9 mouse cellular contexts compared by ENCODE assay signal in the genomic region with DNA sequence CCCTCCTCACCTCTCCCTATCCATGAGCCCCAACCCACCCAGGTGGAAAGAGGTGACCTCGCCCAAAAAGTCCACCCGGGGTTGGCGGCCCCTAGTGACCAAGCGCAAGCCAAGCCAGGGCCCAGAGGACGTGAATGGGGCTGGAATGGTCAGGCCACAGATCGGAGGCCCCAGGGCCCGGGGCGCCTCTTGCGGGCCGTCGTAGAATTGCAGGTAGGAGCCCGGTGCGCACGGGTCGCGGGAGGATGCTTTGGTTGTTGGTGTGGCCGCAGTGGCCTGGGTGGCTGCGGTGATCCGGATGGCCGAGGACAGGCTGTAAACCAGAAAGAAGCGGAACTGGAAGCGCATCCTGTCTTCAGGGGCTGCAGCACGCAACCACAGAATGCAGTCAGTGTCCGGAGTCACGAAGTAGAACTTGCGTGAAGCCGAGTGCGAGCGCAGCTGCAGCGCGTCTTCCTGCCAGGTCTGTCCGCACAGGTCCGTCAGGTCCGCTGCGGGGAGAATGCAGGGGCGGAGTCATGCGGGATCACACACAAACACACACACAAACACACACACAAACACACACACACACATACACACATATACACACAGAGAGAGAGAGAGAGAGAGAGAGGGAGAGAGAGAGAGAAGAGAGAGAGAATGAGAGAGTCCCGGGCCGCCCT. TPM values are rescaled to one million over a fixed set of nuclear protein-coding genes. Genes with fewer than 3 reads are reported as not detected.
DNase-seq lines count a peak whose midpoint lies in the region; ATAC-seq and TF ChIP-seq lines count a peak whose summit lies in the region.
"Had no signal": no experiment of that assay in that cellular context is flagged by ENCODE, and none has a peak within 500 bp of the region (broad histone marks: within the 10 kb centered on the region; RNA-seq: fewer than 3 reads in every experiment).

No protein-coding gene starts in this region.

- H3K4me3 ChIP-seq in embryonic facial prominence, embryonic 10.5 days: peak overlapping the region; percentile 54
- H3K4me3 ChIP-seq in heart, adult 2 months: no peak overlapping the region
- H3K4me3 ChIP-seq in intestine, postnatal 0 days (ENCODE audit: low read depth, low read length): peak overlapping the region; percentile 24; the same call in 1 of the 2 replicates
- H3K4me3 ChIP-seq in liver, embryonic 11.5 days (ENCODE audit: low read depth, low read length): peak overlapping the region; percentile 24
- H3K4me3 ChIP-seq in midbrain, embryonic 16.5 days (ENCODE audit: low read depth, low read length): peak overlapping the region; percentile 31

- no peak for TF ChIP-seq EP300 in heart, adult 2 months (IDR thresholded peaks at IDR 0.05; ENCODE audit: insufficient read depth, low read depth, low read length)

- no peak for TF ChIP-seq POLR2A in heart, adult 2 months (IDR thresholded peaks at IDR 0.05; ENCODE audit: insufficient read depth, low read depth, low read length)

- H3K36me3 ChIP-seq in embryonic facial prominence, embryonic 10.5 days (replicated peaks): no peaks in the 10 kb centered on the region; the same call in 1 of the 2 replicates
- H3K36me3 ChIP-seq in heart, adult 2 months (ENCODE audit: control insufficient read depth, insufficient read depth, low read length): no peaks in the 10 kb centered on the region
- no peaks in the 10 kb centered on the region for H3K36me3 ChIP-seq in intestine, postnatal 0 days (ENCODE audit: control insufficient read depth, insufficient read depth)
- no peaks in the 10 kb centered on the region for H3K36me3 ChIP-seq in liver, embryonic 11.5 days (ENCODE audit: control insufficient read depth, insufficient read depth, low read length)
- H3K36me3 ChIP-seq in midbrain, embryonic 16.5 days (ENCODE audit: control insufficient read depth, insufficient read depth, low read length): no peaks in the 10 kb centered on the region
- H3K36me3 ChIP-seq in splenic B cell, adult 2 months (ENCODE audit: control insufficient read depth, insufficient read depth, low read length, poor library complexity, severe bottlenecking): no peaks in the 10 kb centered on the region

- H3K4me1 ChIP-seq in embryonic facial prominence, embryonic 10.5 days: peaks cover 15% of the 10 kb centered on the region
- H3K4me1 ChIP-seq in heart, adult 2 months (ENCODE audit: control insufficient read depth, insufficient read depth, low read length): no peaks in the 10 kb centered on the region
- H3K4me1 ChIP-seq in intestine, postnatal 0 days (replicated peaks; ENCODE audit: control insufficient read depth, insufficient read depth, low read length): no peaks in the 10 kb centered on the region
- no peaks in the 10 kb centered on the region; the same call in 1 of the 2 replicates for H3K4me1 ChIP-seq in liver, embryonic 11.5 days (replicated peaks; ENCODE audit: control insufficient read depth, insufficient read depth, low read length)
- no peaks in the 10 kb centered on the region for H3K4me1 ChIP-seq in midbrain, embryonic 16.5 days (ENCODE audit: control insufficient read depth, insufficient read depth, low read length)

- peak overlapping the region; percentile 59 for H3K4me2 ChIP-seq in intestine, postnatal 0 days (replicated peaks; ENCODE audit: low read depth)
- H3K4me2 ChIP-seq in liver, embryonic 11.5 days: peak overlapping the region; percentile 69
- peak overlapping the region; percentile 58 for H3K4me2 ChIP-seq in midbrain, embryonic 16.5 days (ENCODE audit: low read length)

- H3K9ac ChIP-seq in heart, adult 2 months (ENCODE audit: low read depth, low read length): no peak overlapping the region
- H3K9ac ChIP-seq in intestine, postnatal 0 days (ENCODE audit: low read depth, low read length): no peak overlapping the region
- 0 out of 2 replicates have a peak overlapping the region, but pooled peaks have one; percentile 12 for H3K9ac ChIP-seq in liver, embryonic 11.5 days (ENCODE audit: low read depth, low read length)
- H3K9ac ChIP-seq in midbrain, embryonic 16.5 days (ENCODE audit: low read depth, low read length): 0 out of 2 replicates have a peak overlapping the region, but pooled peaks have one; percentile 32

- TF ChIP-seq CTCF in heart, adult 2 months (IDR thresholded peaks at IDR 0.05): peak; percentile 92
- TF ChIP-seq CTCF in intestine, postnatal 0 days (IDR thresholded peaks at IDR 0.05; ENCODE audit: low read depth): peak; percentile 85

- peak; percentile 41 to 48 for DNase-seq in left cerebral cortex, adult 18-20 months (ENCODE audit: low spot score in 2 of 2)
- no peak for DNase-seq in left cerebral cortex, adult 11 months (ENCODE audit: low spot score)
- peak; percentile 83 for DNase-seq in embryonic facial prominence, embryonic 10.5 days (ENCODE audit: low spot score)
- DNase-seq in heart, adult 2 months: peak; percentile 57 to 72
- peak; percentile 78 for DNase-seq in liver, embryonic 11.5 days (ENCODE audit: low spot score)
- peak; percentile 55 for DNase-seq in splenic B cell, adult 2 months (ENCODE audit: low read depth, low spot score)

- H3K27ac ChIP-seq in embryonic facial prominence, embryonic 10.5 days (replicated peaks): no peak overlapping the region
- H3K27ac ChIP-seq in heart, adult 2 months: no peak overlapping the region
- no peak overlapping the region for H3K27ac ChIP-seq in intestine, postnatal 0 days (ENCODE audit: low read depth, low read length)
- H3K27ac ChIP-seq in liver, embryonic 11.5 days (ENCODE audit: low read depth, low read length): no peak overlapping the region
- H3K27ac ChIP-seq in midbrain, embryonic 16.5 days (ENCODE audit: low read length): no peak overlapping the region

- intact Hi-C loops in heart, adult 2 months (cut with DNase I): loop anchor here (2.0 kb wide), 1 partner anchor 136 kb away; no protein-coding TSS in a partner anchor

- H3K79me2 ChIP-seq in heart, adult 2 months (replicated peaks; ENCODE audit: control insufficient read depth, insufficient read depth, low read length): no peaks in the 10 kb centered on the region

- H3K27me3 ChIP-seq in embryonic facial prominence, embryonic 10.5 days (replicated peaks; ENCODE audit: low read depth, poor library complexity, severe bottlenecking): peaks cover 37% of the 10 kb centered on the region
- H3K27me3 ChIP-seq in heart, adult 2 months (ENCODE audit: control insufficient read depth, insufficient read depth, low read length): no peaks in the 10 kb centered on the region
- H3K27me3 ChIP-seq in intestine, postnatal 0 days (replicated peaks; ENCODE audit: control insufficient read depth, insufficient read depth, low read length): 0 out of 2 replicates have a peak, but pooled peaks cover 2% of the 10 kb centered on the region
- peaks cover 16% of the 10 kb centered on the region for H3K27me3 ChIP-seq in liver, embryonic 11.5 days (replicated peaks; ENCODE audit: control insufficient read depth, insufficient read depth, low read length)
- peaks cover 3% of the 10 kb centered on the region for H3K27me3 ChIP-seq in midbrain, embryonic 16.5 days (ENCODE audit: control insufficient read depth, insufficient read depth, low read depth, low read length)
- H3K27me3 ChIP-seq in splenic B cell, adult 2 months (ENCODE audit: control insufficient read depth, insufficient read depth, low read length, poor library complexity, severe bottlenecking): no peaks in the 10 kb centered on the region; the same call in 1 of the 2 replicates

- no peaks in the 10 kb centered on the region for H3K9me3 ChIP-seq in embryonic facial prominence, embryonic 10.5 days
- H3K9me3 ChIP-seq in intestine, postnatal 0 days (ENCODE audit: control insufficient read depth): no peaks in the 10 kb centered on the region
- H3K9me3 ChIP-seq in liver, embryonic 11.5 days (ENCODE audit: control insufficient read depth, low read length): no peaks in the 10 kb centered on the region
- H3K9me3 ChIP-seq in midbrain, embryonic 16.5 days (replicated peaks; ENCODE audit: control insufficient read depth, low read length, poor library complexity, severe bottlenecking): no peaks in the 10 kb centered on the region

- WGBS in embryonic facial prominence, embryonic 10.5 days: 3% methylated on average over 39 of the region's 39 CpGs
- 7% methylated on average over 39 of the region's 39 CpGs for WGBS in heart, adult 2 months
- 4% methylated on average over 39 of the region's 39 CpGs for WGBS in intestine, postnatal 0 days
- 4% methylated on average over 39 of the region's 39 CpGs for WGBS in liver, embryonic 11.5 days
- WGBS in midbrain, embryonic 16.5 days: 6% methylated on average over 39 of the region's 39 CpGs

- no peak for ATAC-seq in intestine, postnatal 0 days
- peak; percentile 43; the same call in 1 of the 2 replicates for ATAC-seq in liver, embryonic 11.5 days (replicated peaks; ENCODE audit: low FRiP score)
- no peak for ATAC-seq in midbrain, embryonic 16.5 days

RNA-seq across cellular contexts. Expression of a gene that starts 3.9 kb away (rescaled TPM):
- not detected for total RNA-seq in left cerebral cortex, adult 18-20 months (2021)
- 0.55 TPM in 1 of 2 replicates, not detected in the other for polyA plus RNA-seq in embryonic facial prominence, embryonic 10.5 days (2016; fragmentation: Nextera tagmentation; extraction: Ambion mirVana)
- total RNA-seq in heart, adult 2 months (2021): not detected
- not detected in 2 replicates for polyA plus RNA-seq in heart, adult 2 months (2012; rRNA removed)
- not detected in 2 replicates for polyA plus RNA-seq in intestine, postnatal 0 days (2015; fragmentation: Nextera tagmentation; extraction: Ambion mirVana)
- not detected in 2 replicates for polyA plus RNA-seq in liver, embryonic 11.5 days (2014; fragmentation: Nextera tagmentation; extraction: Ambion mirVana)
- 0.97 TPM in 1 of 2 replicates, not detected in the other for polyA plus RNA-seq in midbrain, embryonic 16.5 days (2015; fragmentation: Nextera tagmentation; extraction: Ambion mirVana)
- polyA plus RNA-seq: large intestine, adult 2 months had no signal

RNA-seq across cellular contexts. Expression of a gene that starts 15.2 kb away (rescaled TPM):
- total RNA-seq in left cerebral cortex, adult 18-20 months (2021): 100 to 1,000 TPM; 111 to 127 TPM
- polyA plus RNA-seq in embryonic facial prominence, embryonic 10.5 days (2016; fragmentation: Nextera tagmentation; extraction: Ambion mirVana): 79.1 and 81.7 TPM in 2 replicates
- 10 to 100 TPM; 30.0 to 37.6 TPM for total RNA-seq in heart, adult 2 months (2021)
- 29.7 and 49.1 TPM in 2 replicates for polyA plus RNA-seq in heart, adult 2 months (2012; rRNA removed)
- 33.3 and 36.7 TPM in 2 replicates for polyA plus RNA-seq in intestine, postnatal 0 days (2015; fragmentation: Nextera tagmentation; extraction: Ambion mirVana)
- 65.7 and 70.3 TPM in 2 replicates for polyA plus RNA-seq in liver, embryonic 11.5 days (2014; fragmentation: Nextera tagmentation; extraction: Ambion mirVana)
- polyA plus RNA-seq in midbrain, embryonic 16.5 days (2015; fragmentation: Nextera tagmentation; extraction: Ambion mirVana): 57.2 and 63.2 TPM in 2 replicates

Comparison
In these comparisons a context has a peak if more than half of its experiments do, and no peak if none do; other contexts are left out.
1. H3K9ac ChIP-seq: peak in liver, embryonic 11.5 days (single experiment) and midbrain, embryonic 16.5 days (single experiment); none in heart, adult 2 months (single experiment) and intestine, postnatal 0 days (single experiment).
2. Peak in every context shown above with its lines, with median percentiles within 50 percentile points of each other: H3K4me2 ChIP-seq.